Mouse (Mus musculus) Patski (cell line): ENCODE data around the gene Rorc. TPM values are rescaled to one million over a fixed set of nuclear protein-coding genes. Genes with fewer than 3 reads are reported as not detected.

Experiments
- ATAC-seq: fragments of 100-300 bp; one replicate; pipeline ENCODE4 v1.8.0; 2021
- CTCF ChIA-PET: fragments of 350-600 bp; sonication (Branson Sonifier 250); formaldehyde crosslinking; loops from one replicate; lab custom pipeline; 2022; ENCODE audit warnings: inconsistent platforms; lab: Charles Lee
- POLR2A ChIA-PET: fragments of 350-600 bp; sonication (Branson Sonifier 250); formaldehyde crosslinking; loops from one replicate; lab custom pipeline; 2022; ENCODE audit warnings: antibody characterized with exemption, inconsistent platforms; lab: Charles Lee
- DNase-seq: peaks from one replicate; pipeline ENCODE4 v3.0.0-alpha.2; 2011; ENCODE audit warnings: low read depth, low spot score
- H3K27me3 ChIP-seq: fragments of 371-371 bp; one replicate; pipeline ENCODE4 v1.5.1; 2021
- CTCF ChIP-seq: fragments of 100-300 bp; IDR thresholded peaks from one replicate; pipeline ENCODE4 v1.5.1; 2021
- in situ Hi-C: fragments of 300-500 bp; cut with MboI; formaldehyde crosslinking; loops from 3 replicates; pipeline ENCODE4 v1.11.1; 2018; ENCODE audit warnings: low pct_unique_long_range_greater_than_20kb, mixed read lengths
- polyA plus RNA-seq: library from polyadenylated mRNA; unstranded; gene quantifications from one replicate; pipeline ENCODE4 v1.2.3, GENCODE M21; 2021

Rorc gene
- polyA plus RNA-seq, 1 experiment from 2014 or later = 16.1 TPM

GRCm38 (mm10) chr3:94443597-94443964 is 71.0 kb downstream of the Rorc start, which contains the start of gene Oaz3:
TSS of gene Oaz3 (minus strand) at chr3:94443915.
- in situ Hi-C loops = loop anchor here (5.0 kb wide), 1 partner anchor 76 kb away; no protein-coding TSS in a partner anchor
- ChIA-PET CTCF (interaction anchor here (0.8 to 2.4 kb wide), 3 partner anchors 13 to 90 kb away, joined by 3 to 9 read pairs (median 4); no protein-coding TSS in a partner anchor), POLR2A (interaction anchor here (0.5 to 2.0 kb wide), 9 partner anchors 9 to 216 kb away, joined by 3 to 9 read pairs (median 4); no protein-coding TSS in a partner anchor)
- peak; percentile 14 for ATAC-seq
- H3K27me3 ChIP-seq = peaks cover 16% of the 10 kb centered on the region
- DNase-seq = no peak
- TF ChIP-seq CTCF = no peak

Other genes starting within 250 kb of the Rorc start
- gene Gm10696, start 194.6 kb upstream of the Rorc start, polyA plus RNA-seq = not detected
- not detected for gene Gm5286, start 176.1 kb upstream of the Rorc start, polyA plus RNA-seq
- not detected for gene Gm4778, start 108.8 kb upstream of the Rorc start, polyA plus RNA-seq
- gene Them4, start 62.7 kb upstream of the Rorc start, polyA plus RNA-seq = 12.2 TPM
- gene Them5, start 30.7 kb upstream of the Rorc start, polyA plus RNA-seq = 0.06 TPM
- gene C2cd4d, start 10.4 kb upstream of the Rorc start, polyA plus RNA-seq = not detected
- gene Lingo4, start 25.7 kb downstream of the Rorc start, polyA plus RNA-seq = 0.06 TPM
- gene Tdrkh, start 40.5 kb downstream of the Rorc start, polyA plus RNA-seq = 14.3 TPM
- 101 TPM for gene Mrpl9, start 70.5 kb downstream of the Rorc start, polyA plus RNA-seq
- gene Oaz3, start 71.1 kb downstream of the Rorc start, polyA plus RNA-seq = 1.1 TPM
- 0.17 TPM for gene Celf3, start 105.5 kb downstream of the Rorc start, polyA plus RNA-seq
- 0.19 TPM for gene Riiad1, start 107.5 kb downstream of the Rorc start, polyA plus RNA-seq
- gene Snx27, start 209.9 kb downstream of the Rorc start, polyA plus RNA-seq = 83.8 TPM